Mouse (Mus musculus) heart, embryonic 13.5 days (tissue): ENCODE measurements around the gene Gm42957. TPM values are rescaled to one million over a fixed set of nuclear protein-coding genes. Genes with fewer than 3 reads are reported as not detected.
"Not testable (repeated sequence)": the region's sequence is repeated elsewhere in the genome, so short reads cannot be mapped to it uniquely, and the experiment has no call there.

Experiments used
- ATAC-seq: fragments of 200-750 bp; cut with Nextera tagmentation; 2 replicates; pipeline ENCODE4 v1.8.0; 2017; ENCODE audit warnings: moderate TSS enrichment; ENCODE audit not compliant: insufficient number of reproducible peaks, low FRiP score, low TSS enrichment; ENCODE audit errors: extremely low read depth
- H3K27ac ChIP-seq: fragments of 300-500 bp; sonication (generic); replicated peaks from 2 replicates; pipeline ENCODE4 v1.5.1; 2015; ENCODE audit warnings: moderate library complexity, mild to moderate bottlenecking, inconsistent platforms
- H3K27me3 ChIP-seq: fragments of 300-500 bp; sonication (generic); replicated peaks from 2 replicates; pipeline ENCODE4 v1.6.1; 2015; ENCODE audit warnings: mild to moderate bottlenecking, inconsistent platforms
- H3K36me3 ChIP-seq: fragments of 300-500 bp; sonication (generic); 2 replicates; pipeline ENCODE4 v1.6.1; 2015; ENCODE audit warnings: mild to moderate bottlenecking, inconsistent platforms
- H3K4me1 ChIP-seq: fragments of 300-500 bp; sonication (generic); 2 replicates; pipeline ENCODE4 v1.6.1; 2015; ENCODE audit warnings: inconsistent platforms
- H3K4me2 ChIP-seq: fragments of 300-500 bp; sonication (generic); 2 replicates; pipeline ENCODE4 v1.6.1; 2015; ENCODE audit warnings: inconsistent platforms, mild to moderate bottlenecking, moderate library complexity
- H3K4me3 ChIP-seq: fragments of 300-500 bp; sonication (generic); 2 replicates; pipeline ENCODE4 v1.5.1; 2015; ENCODE audit warnings: moderate library complexity, mild to moderate bottlenecking, inconsistent platforms
- H3K9ac ChIP-seq: fragments of 300-500 bp; sonication (generic); 2 replicates; pipeline ENCODE4 v1.6.1; 2015; ENCODE audit warnings: inconsistent platforms, mild to moderate bottlenecking, moderate library complexity
- H3K9me3 ChIP-seq: fragments of 300-500 bp; sonication (generic); 2 replicates; pipeline ENCODE4 v1.6.1; 2016; ENCODE audit warnings: inconsistent platforms
- WGBS: fragments of 180-500 bp; shearing (Covaris S2); methylation state at CpG from one replicate; pipeline ENCODE4 v1.1.7; 2015; ENCODE audit warnings: mixed read lengths; 5-methylcytosine and 5-hydroxymethylcytosine counted together
- polyA plus RNA-seq: library from polyadenylated mRNA; unstranded; fragments of >200 nt; fragmentation: Nextera tagmentation; extraction: Ambion mirVana; gene quantifications from 2 replicates; pipeline ENCODE4 v1.2.1, GENCODE M21; 2015

The Gm42957 gene
- polyA plus RNA-seq, 1 experiment from 2014 or later, result 0.05 TPM

- Histone ChIP-seq H3K9me3 (no peaks in the 10 kb centered on the region), H3K4me1 (0 out of 2 replicates have a peak, but pooled peaks cover 8% of the 10 kb centered on the region), H3K36me3 (no peaks in the 10 kb centered on the region), H3K4me3 (no peak overlapping the region), H3K27ac (no peak overlapping the region), H3K4me2 (no peak overlapping the region), H3K27me3 (peaks cover 58% of the 10 kb centered on the region), H3K9ac (no peak overlapping the region)
- WGBS, result 58% methylated on average over 7 of the region's 7 CpGs
- ATAC-seq, result no peak
Observed at GRCm38 (mm10) chr3:96678456-96678855, 43.2 kb downstream of the Gm42957 start.

GRCm38 (mm10) chr3:96679159-96679674 is 43.9 kb downstream of the Gm42957 start:
- Histone ChIP-seq H3K4me3 (no peak overlapping the region), H3K9me3 (no peaks in the 10 kb centered on the region), H3K36me3 (no peaks in the 10 kb centered on the region), H3K9ac (no peak overlapping the region), H3K27ac (no peak overlapping the region), H3K4me2 (no peak overlapping the region), H3K4me1 (peaks cover 10% of the 10 kb centered on the region), H3K27me3 (peaks cover 65% of the 10 kb centered on the region)
- no peak for ATAC-seq
- WGBS, result 12% methylated on average over 5 of the region's 5 CpGs

GRCm38 (mm10) chr3:96680269-96680956 is 45.1 kb downstream of the Gm42957 start:
- Histone ChIP-seq H3K9me3 (no peaks in the 10 kb centered on the region), H3K4me1 (peaks cover 20% of the 10 kb centered on the region), H3K27me3 (peaks cover 73% of the 10 kb centered on the region), H3K4me2 (no peak overlapping the region), H3K9ac (no peak overlapping the region), H3K36me3 (no peaks in the 10 kb centered on the region), H3K27ac (no peak overlapping the region), H3K4me3 (no peak overlapping the region)
- ATAC-seq, result no peak
- WGBS, result 21% methylated on average over 12 of the region's 12 CpGs

GRCm38 (mm10) chr3:96683496-96683895 is 48.2 kb downstream of the Gm42957 start:
- 74% methylated on average over 3 of the region's 3 CpGs for WGBS
- Histone ChIP-seq H3K4me1 (peaks cover 20% of the 10 kb centered on the region), H3K27ac (no peak overlapping the region), H3K27me3 (peaks cover 84% of the 10 kb centered on the region), H3K36me3 (no peaks in the 10 kb centered on the region), H3K9ac (no peak overlapping the region), H3K4me2 (no peak overlapping the region), H3K9me3 (no peaks in the 10 kb centered on the region), H3K4me3 (no peak overlapping the region)
- ATAC-seq, result no peak

- peak overlapping the region; percentile 74 for H3K9ac ChIP-seq
Observed at GRCm38 (mm10) chr3:96684151-96684821, 49.0 kb downstream of the Gm42957 start.

GRCm38 (mm10) chr3:96684822-96685156 is 49.5 kb downstream of the Gm42957 start:
- Histone ChIP-seq H3K36me3 (no peaks in the 10 kb centered on the region), H3K4me1 (peaks cover 11% of the 10 kb centered on the region)

More at GRCm38 (mm10) chr3:96684151-96684821, 49.0 kb downstream of the Gm42957 start:
- H3K9me3 ChIP-seq, result no peaks in the 10 kb centered on the region
- 37% methylated on average over 17 of the region's 17 CpGs for WGBS
- H3K36me3 ChIP-seq, result no peaks in the 10 kb centered on the region
- peaks cover 13% of the 10 kb centered on the region for H3K4me1 ChIP-seq
- no peak overlapping the region for H3K27ac ChIP-seq
- H3K4me3 ChIP-seq, result peak overlapping the region; percentile 46
- H3K4me2 ChIP-seq, result peak overlapping the region; percentile 73
- H3K27me3 ChIP-seq, result peaks cover 83% of the 10 kb centered on the region
- no peak for ATAC-seq

GRCm38 (mm10) chr3:96686057-96686456 is 50.8 kb downstream of the Gm42957 start:
- H3K27ac ChIP-seq, H3K4me3 ChIP-seq, ATAC-seq, H3K36me3 ChIP-seq, H3K9ac ChIP-seq, H3K9me3 ChIP-seq, H3K4me2 ChIP-seq: not testable (repeated sequence)
- H3K4me1 ChIP-seq, result peaks cover 11% of the 10 kb centered on the region
- WGBS, result 86% methylated on average over 5 of the region's 5 CpGs
- H3K27me3 ChIP-seq, result peaks cover 75% of the 10 kb centered on the region

More at GRCm38 (mm10) chr3:96684822-96685156, 49.5 kb downstream of the Gm42957 start:
- no peak overlapping the region for H3K27ac ChIP-seq
- no peaks in the 10 kb centered on the region for H3K9me3 ChIP-seq
- no peak for ATAC-seq
- peak overlapping the region; percentile 74 for H3K9ac ChIP-seq
- 6% methylated on average over 28 of the region's 28 CpGs for WGBS
- H3K27me3 ChIP-seq, result peaks cover 83% of the 10 kb centered on the region
- H3K4me2 ChIP-seq, result peak overlapping the region; percentile 73
- H3K4me3 ChIP-seq, result peak overlapping the region; percentile 46

- no peak overlapping the region for H3K4me3 ChIP-seq
- 74% methylated on average over 11 of the region's 11 CpGs for WGBS
- no peak overlapping the region for H3K9ac ChIP-seq
- no peak for ATAC-seq
- H3K4me2 ChIP-seq, result no peak overlapping the region
- H3K4me1 ChIP-seq, result peaks cover 15% of the 10 kb centered on the region
- H3K27me3 ChIP-seq, result peaks cover 48% of the 10 kb centered on the region
- H3K27ac ChIP-seq, result no peak overlapping the region
- no peaks in the 10 kb centered on the region for H3K36me3 ChIP-seq
- no peaks in the 10 kb centered on the region for H3K9me3 ChIP-seq
Observed at GRCm38 (mm10) chr3:96688854-96689253, 53.6 kb downstream of the Gm42957 start.

- peaks cover 34% of the 10 kb centered on the region for H3K27me3 ChIP-seq
- H3K36me3 ChIP-seq, result no peaks in the 10 kb centered on the region
- peaks cover 10% of the 10 kb centered on the region for H3K4me1 ChIP-seq
- WGBS, result 42% methylated on average over 3 of the region's 3 CpGs
- H3K27ac ChIP-seq, result no peak overlapping the region
- no peak overlapping the region for H3K4me2 ChIP-seq
- no peak overlapping the region for H3K4me3 ChIP-seq
- no peak for ATAC-seq
- H3K9me3 ChIP-seq, result no peaks in the 10 kb centered on the region
- H3K9ac ChIP-seq, result no peak overlapping the region
Observed at GRCm38 (mm10) chr3:96690298-96690697, 55.0 kb downstream of the Gm42957 start.

- Histone ChIP-seq H3K4me3 (no peak overlapping the region), H3K4me1 (peaks cover 20% of the 10 kb centered on the region), H3K4me2 (no peak overlapping the region), H3K27me3 (peaks cover 20% of the 10 kb centered on the region), H3K9ac (no peak overlapping the region), H3K36me3 (no peaks in the 10 kb centered on the region), H3K27ac (no peak overlapping the region), H3K9me3 (no peaks in the 10 kb centered on the region)
- no peak for ATAC-seq
- 25% methylated on average over 3 of the region's 3 CpGs for WGBS
Observed at GRCm38 (mm10) chr3:96692506-96692905, 57.2 kb downstream of the Gm42957 start.

- no peak overlapping the region for H3K4me2 ChIP-seq
- H3K27ac ChIP-seq, result no peak overlapping the region
- peaks cover 15% of the 10 kb centered on the region for H3K27me3 ChIP-seq
- no peaks in the 10 kb centered on the region for H3K36me3 ChIP-seq
- no peak overlapping the region for H3K9ac ChIP-seq
- no peak for ATAC-seq
- 76% methylated on average over 1 of the region's 1 CpGs for WGBS
- H3K4me1 ChIP-seq, result peaks cover 27% of the 10 kb centered on the region
- H3K4me3 ChIP-seq, result no peak overlapping the region
- no peaks in the 10 kb centered on the region for H3K9me3 ChIP-seq
Observed at GRCm38 (mm10) chr3:96693579-96693978, 58.3 kb downstream of the Gm42957 start.
